Mouse (Mus musculus): ENCODE measurements around the gene Plbd1.

DNA sequence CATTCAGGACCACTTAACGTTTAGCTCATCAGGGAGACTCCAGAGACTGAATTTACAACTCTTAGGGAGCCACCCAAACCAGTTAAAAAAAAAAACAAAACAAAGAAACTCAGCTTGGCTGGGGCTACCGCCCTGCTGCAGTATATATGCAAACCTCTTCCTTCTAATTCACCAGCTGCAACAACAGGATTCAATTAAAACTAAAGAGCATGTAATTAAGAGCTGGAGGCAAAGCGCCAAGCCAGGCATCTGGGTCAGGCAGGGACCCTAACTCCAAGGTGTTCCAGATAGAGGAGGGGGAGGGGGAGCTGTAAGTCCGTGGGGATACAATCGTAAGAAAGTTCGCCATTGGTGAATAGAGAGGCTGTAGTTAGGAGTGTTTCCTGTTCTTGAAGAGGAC lies 15.5 kb downstream of the Plbd1 start:
- TF ChIP-seq ZMIZ1 (IDR thresholded peaks at IDR 0.05; ENCODE audit: low read depth, low read length) = no peak
- TF ChIP-seq CTCF (conservative IDR thresholded peaks at IDR 0.05 in 1 of 2, IDR thresholded peaks at IDR 0.05 in 1 of 2; ENCODE audit: low read depth in 2 of 2, low read length in 2 of 2) = no peak
- no peak for TF ChIP-seq RCOR1 (conservative IDR thresholded peaks at IDR 0.05; ENCODE audit: low read depth, low read length)
- no peak for TF ChIP-seq POLR2A (IDR thresholded peaks at IDR 0.05; ENCODE audit: low read depth, low read length)
- TF ChIP-seq UBTF (IDR thresholded peaks at IDR 0.05; ENCODE audit: low read depth, low read length) = no peak
- no peak for TF ChIP-seq KAT2A (IDR thresholded peaks at IDR 0.05; ENCODE audit: insufficient replicate concordance, low read length)
- TF ChIP-seq ZKSCAN1 (IDR thresholded peaks at IDR 0.05; ENCODE audit: borderline replicate concordance, low read depth, low read length) = no peak
- TF ChIP-seq JUND (conservative IDR thresholded peaks at IDR 0.05; ENCODE audit: low read depth, low read length) = no peak
- no peak for TF ChIP-seq USF2 (conservative IDR thresholded peaks at IDR 0.05; ENCODE audit: low read depth, low read length)
- TF ChIP-seq ZC3H11A (IDR thresholded peaks at IDR 0.05; ENCODE audit: low read depth, low read length) = no peak
- TF ChIP-seq E2F4 (IDR thresholded peaks at IDR 0.05; ENCODE audit: insufficient replicate concordance, low read depth, low read length) = no peak
- TF ChIP-seq POLR2AphosphoS2 (IDR thresholded peaks at IDR 0.05; ENCODE audit: low read depth, low read length) = no peak
- TF ChIP-seq RAD21 (IDR thresholded peaks at IDR 0.05; ENCODE audit: low read depth, low read length) = no peak
- no peak for TF ChIP-seq NRF1 (IDR thresholded peaks at IDR 0.05; ENCODE audit: low read depth, low read length)

All from CH12.LX (cell line).